Mouse (Mus musculus) midbrain, embryonic 12.5 days (tissue): Measurements from ENCODE around the gene Mark1. TPM values are rescaled to one million over a fixed set of nuclear protein-coding genes. Genes with fewer than 3 reads are reported as not detected.

Source experiments
- ATAC-seq: fragments of 200-750 bp; cut with Nextera tagmentation; 2 replicates; pipeline ENCODE4 v1.8.0; 2017; ENCODE audit warnings: low read depth, moderate TSS enrichment, moderate library complexity; ENCODE audit not compliant: low FRiP score
- H3K27ac ChIP-seq: fragments of 300-500 bp; sonication (generic); replicated peaks from 2 replicates; pipeline ENCODE4 v1.5.1; 2016; ENCODE audit warnings: mild to moderate bottlenecking
- H3K27me3 ChIP-seq: fragments of 300-500 bp; sonication (generic); 2 replicates; pipeline ENCODE4 v1.6.1; 2016; ENCODE audit warnings: mild to moderate bottlenecking
- H3K36me3 ChIP-seq: fragments of 300-500 bp; sonication (generic); 2 replicates; pipeline ENCODE4 v1.6.1; 2016
- H3K4me1 ChIP-seq: fragments of 300-500 bp; sonication (generic); 2 replicates; pipeline ENCODE4 v1.6.1; 2016
- H3K4me2 ChIP-seq: fragments of 300-500 bp; sonication (generic); replicated peaks from 2 replicates; pipeline ENCODE4 v1.6.1; 2016; ENCODE audit warnings: mild to moderate bottlenecking, moderate library complexity
- H3K4me3 ChIP-seq: fragments of 300-500 bp; sonication (generic); 2 replicates; pipeline ENCODE4 v1.5.1; 2016; ENCODE audit warnings: mild to moderate bottlenecking
- H3K9ac ChIP-seq: fragments of 300-500 bp; sonication (generic); replicated peaks from 2 replicates; pipeline ENCODE4 v1.6.1; 2016; ENCODE audit warnings: mild to moderate bottlenecking, moderate library complexity
- H3K9me3 ChIP-seq: fragments of 300-500 bp; sonication (generic); 2 replicates; pipeline ENCODE4 v1.6.1; 2016; ENCODE audit warnings: mild to moderate bottlenecking
- WGBS: fragments of 180-500 bp; shearing (Covaris S2); methylation state at CpG from one replicate; pipeline ENCODE4 v1.1.7; 2016; 5-methylcytosine and 5-hydroxymethylcytosine counted together
- polyA plus RNA-seq: library from polyadenylated mRNA; unstranded; fragments of >200 nt; fragmentation: Nextera tagmentation; extraction: Ambion mirVana; gene quantifications from 2 replicates; pipeline ENCODE4 v1.2.1, GENCODE M21; 2016

Mark1 gene
- polyA plus RNA-seq, 1 experiment from 2014 or later = 7.9 TPM

- peaks cover 72% of the 10 kb centered on the region for H3K36me3 ChIP-seq
- 85% methylated on average over 6 of the region's 6 CpGs for WGBS
Observed at GRCm38 (mm10) chr1:184911861-184912260, 87.5 kb downstream of the Mark1 start.

GRCm38 (mm10) chr1:184908558-184908957 is 90.8 kb downstream of the Mark1 start:
- Histone ChIP-seq H3K4me1 (peaks cover 14% of the 10 kb centered on the region), H3K36me3 (peaks cover 66% of the 10 kb centered on the region), H3K9me3 (no peaks in the 10 kb centered on the region), H3K27ac (no peak overlapping the region), H3K27me3 (no peaks in the 10 kb centered on the region), H3K4me3 (no peak overlapping the region), H3K4me2 (no peak overlapping the region), H3K9ac (no peak overlapping the region)
- WGBS = 84% methylated on average over 9 of the region's 9 CpGs
- ATAC-seq = no peak

More at GRCm38 (mm10) chr1:184911861-184912260, 87.5 kb downstream of the Mark1 start:
- Histone ChIP-seq H3K4me3 (no peak overlapping the region), H3K9me3 (no peaks in the 10 kb centered on the region), H3K4me2 (no peak overlapping the region), H3K27me3 (no peaks in the 10 kb centered on the region), H3K27ac (no peak overlapping the region), H3K4me1 (0 out of 2 replicates have a peak, but pooled peaks cover 2% of the 10 kb centered on the region), H3K9ac (no peak overlapping the region)
- no peak for ATAC-seq

DNA sequence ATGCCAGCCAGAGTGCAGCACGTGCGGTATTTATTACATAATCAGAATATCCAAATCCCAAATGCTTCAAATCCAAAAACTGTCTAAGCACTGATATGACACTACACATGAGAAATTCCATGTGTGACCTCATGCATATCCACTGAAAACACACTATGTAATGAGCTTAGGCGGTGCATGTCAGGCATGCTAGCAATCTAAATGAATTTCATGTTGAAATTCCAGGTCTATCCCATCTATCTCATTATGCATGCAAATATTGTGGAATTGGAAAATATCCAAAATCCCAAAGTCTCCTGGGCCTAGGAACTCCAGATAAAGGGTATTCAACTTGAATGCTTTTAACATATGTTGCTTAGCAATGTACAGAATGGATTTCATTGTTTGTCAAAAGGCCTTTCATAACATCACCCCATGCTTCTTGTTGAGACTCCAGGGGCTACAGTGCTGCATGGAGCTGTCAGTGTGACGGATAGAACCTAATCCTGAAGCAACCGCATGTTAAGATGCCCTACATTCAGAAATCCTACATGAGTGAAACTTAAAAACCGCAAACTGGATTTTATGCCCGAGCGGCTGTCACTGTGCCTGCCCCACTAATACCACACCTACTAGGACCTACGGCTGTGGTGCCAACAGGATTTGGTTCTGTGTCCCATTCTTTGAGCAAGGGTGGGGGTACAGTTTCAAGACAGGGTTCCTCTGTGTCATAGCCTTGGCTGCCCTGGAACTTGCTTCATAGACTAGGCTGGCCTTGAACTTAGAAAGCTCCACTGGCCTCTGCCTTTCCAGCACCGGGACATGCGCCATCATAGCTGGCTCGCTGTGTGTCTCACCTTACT is 93.2 kb downstream of the Mark1 start:
- ATAC-seq = peak; percentile 75
- H3K9me3 ChIP-seq = no peaks in the 10 kb centered on the region
- no peaks in the 10 kb centered on the region for H3K27me3 ChIP-seq
- H3K27ac ChIP-seq = peak overlapping the region; percentile 47
- peaks cover 14% of the 10 kb centered on the region for H3K4me1 ChIP-seq
- H3K4me2 ChIP-seq = no peak overlapping the region
- H3K36me3 ChIP-seq = peaks cover 59% of the 10 kb centered on the region
- no peak overlapping the region for H3K4me3 ChIP-seq
- WGBS = 71% methylated on average over 12 of the region's 12 CpGs
- H3K9ac ChIP-seq = no peak overlapping the region

DNA sequence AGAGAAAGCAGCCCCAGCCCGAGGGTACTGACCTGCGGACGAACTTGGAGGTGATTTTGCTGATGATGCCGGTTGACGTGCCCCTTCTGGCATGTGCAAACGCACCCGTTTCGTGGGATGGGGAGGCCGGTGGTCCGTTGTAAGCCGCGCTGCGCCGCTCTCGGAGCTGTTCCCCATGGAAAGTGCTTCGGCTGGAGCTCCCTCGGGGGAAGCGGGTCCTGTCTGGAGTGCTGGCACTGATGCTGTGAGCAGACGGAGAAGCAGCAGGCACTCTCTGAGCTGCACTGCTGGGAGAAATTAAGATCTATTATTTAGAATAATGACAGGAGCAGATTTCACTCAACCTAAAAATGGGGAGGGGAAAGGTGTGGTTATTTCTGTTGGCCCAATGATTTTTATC is 94.0 kb downstream of the Mark1 start:
- H3K9me3 ChIP-seq = no peaks in the 10 kb centered on the region
- H3K27me3 ChIP-seq = no peaks in the 10 kb centered on the region
- peaks cover 14% of the 10 kb centered on the region for H3K4me1 ChIP-seq
- no peak overlapping the region for H3K27ac ChIP-seq
- no peak overlapping the region for H3K4me2 ChIP-seq
- peaks cover 59% of the 10 kb centered on the region for H3K36me3 ChIP-seq
- H3K4me3 ChIP-seq = no peak overlapping the region
- WGBS = 72% methylated on average over 19 of the region's 19 CpGs
- no peak overlapping the region for H3K9ac ChIP-seq
- ATAC-seq = no peak

DNA sequence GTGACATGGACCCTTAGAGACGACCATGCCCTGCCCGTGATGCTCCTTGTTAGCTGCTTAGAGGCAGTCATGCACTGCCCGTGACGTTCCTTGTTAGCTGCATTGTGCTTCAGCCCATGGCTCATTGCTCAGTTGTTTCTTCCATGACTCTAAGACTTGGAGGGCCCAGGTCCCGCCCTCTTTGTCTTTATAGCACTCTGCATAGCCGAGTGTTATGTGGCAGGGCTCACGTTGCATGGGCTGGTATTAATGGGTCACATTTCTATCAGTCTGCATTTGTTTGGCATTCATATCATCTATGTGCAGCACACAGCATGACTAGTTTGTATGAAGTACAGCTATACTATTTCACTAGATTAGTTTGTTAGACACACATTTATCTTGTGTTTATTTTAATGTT is 95.7 kb downstream of the Mark1 start:
- no peaks in the 10 kb centered on the region for H3K9me3 ChIP-seq
- no peak overlapping the region for H3K4me2 ChIP-seq
- WGBS = 64% methylated on average over 7 of the region's 7 CpGs
- H3K27ac ChIP-seq = no peak overlapping the region
- no peaks in the 10 kb centered on the region for H3K27me3 ChIP-seq
- ATAC-seq = no peak
- H3K4me3 ChIP-seq = no peak overlapping the region
- H3K9ac ChIP-seq = no peak overlapping the region
- H3K36me3 ChIP-seq = peaks cover 62% of the 10 kb centered on the region
- H3K4me1 ChIP-seq = peaks cover 14% of the 10 kb centered on the region

DNA sequence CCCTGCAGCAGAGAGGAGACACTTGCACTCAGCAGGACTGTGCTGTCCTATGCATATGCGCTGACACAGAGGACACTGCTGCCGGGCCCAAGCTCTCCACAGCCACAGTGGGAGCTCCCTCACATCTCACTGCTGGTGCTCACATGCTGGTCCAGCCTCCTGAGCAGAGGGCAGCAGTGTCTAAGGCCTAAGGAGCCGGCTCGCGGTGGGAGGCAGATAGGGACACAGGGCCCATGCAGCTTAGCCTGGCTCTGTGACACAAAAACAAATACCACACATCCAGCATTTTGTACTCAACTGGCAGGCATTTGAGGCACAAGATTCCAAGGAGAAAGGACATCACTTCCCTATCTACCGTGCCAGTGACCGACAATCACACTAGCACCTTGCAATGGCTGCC is 96.5 kb downstream of the Mark1 start:
- no peak for ATAC-seq
- Histone ChIP-seq H3K27ac (0 out of 2 replicates have a peak overlapping the region, but pooled peaks have one; percentile 5), H3K27me3 (no peaks in the 10 kb centered on the region), H3K4me2 (no peak overlapping the region), H3K4me3 (no peak overlapping the region), H3K4me1 (peaks cover 14% of the 10 kb centered on the region), H3K9ac (no peak overlapping the region), H3K36me3 (peaks cover 59% of the 10 kb centered on the region), H3K9me3 (no peaks in the 10 kb centered on the region)
- WGBS = 53% methylated on average over 7 of the region's 7 CpGs

DNA sequence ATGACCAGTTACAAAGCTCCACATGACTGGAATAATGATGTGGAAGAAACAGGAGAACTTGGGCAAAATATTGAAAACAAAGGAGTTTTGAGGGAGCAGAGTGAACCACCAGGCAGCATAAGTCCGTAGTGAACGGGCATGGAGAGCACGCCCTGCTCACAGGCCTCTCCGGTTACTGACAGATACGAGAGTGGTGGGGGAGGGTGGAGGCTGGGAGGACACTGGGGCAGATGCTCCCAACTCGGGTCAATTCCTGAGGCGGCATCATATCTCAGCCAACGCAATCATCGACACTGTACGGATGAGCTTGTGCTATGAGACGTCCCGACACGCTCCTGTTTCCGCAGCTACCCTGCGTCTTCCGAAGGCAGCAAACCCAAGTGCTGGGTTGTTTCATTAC is 102.0 kb downstream of the Mark1 start:
- WGBS = 87% methylated on average over 16 of the region's 16 CpGs
- Histone ChIP-seq H3K27me3 (no peaks in the 10 kb centered on the region), H3K27ac (no peak overlapping the region), H3K9me3 (no peaks in the 10 kb centered on the region), H3K4me2 (no peak overlapping the region), H3K4me1 (no peaks in the 10 kb centered on the region), H3K9ac (no peak overlapping the region), H3K36me3 (peaks cover 41% of the 10 kb centered on the region), H3K4me3 (no peak overlapping the region)
- no peak for ATAC-seq

DNA sequence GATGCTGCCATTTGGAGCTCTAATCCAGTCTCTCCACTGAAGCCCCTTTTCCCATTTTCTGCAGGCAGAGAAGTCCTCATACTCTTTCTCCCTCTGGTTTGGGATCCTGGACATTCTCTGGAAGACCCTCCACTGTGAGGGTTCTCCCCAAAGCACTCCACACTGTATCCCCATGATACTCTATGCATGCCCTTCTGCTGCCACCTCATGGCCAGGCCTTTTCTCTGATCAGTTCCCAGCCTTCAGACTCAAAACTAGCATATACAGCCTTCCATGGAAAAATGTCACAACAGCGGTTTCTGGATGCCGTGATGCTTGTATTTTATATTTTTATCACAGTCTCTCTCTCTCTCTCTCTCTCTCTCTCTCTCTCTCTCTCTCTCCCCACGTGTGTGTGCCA is 107.4 kb downstream of the Mark1 start:
- Histone ChIP-seq H3K4me2 (no peak overlapping the region), H3K9me3 (no peaks in the 10 kb centered on the region), H3K27me3 (no peaks in the 10 kb centered on the region), H3K27ac (no peak overlapping the region), H3K36me3 (0 out of 2 replicates have a peak, but pooled peaks cover 5% of the 10 kb centered on the region), H3K4me3 (no peak overlapping the region), H3K4me1 (no peaks in the 10 kb centered on the region), H3K9ac (no peak overlapping the region)
- 85% methylated on average over 3 of the region's 3 CpGs for WGBS
- ATAC-seq = no peak

GRCm38 (mm10) chr1:184889454-184889853 is 109.9 kb downstream of the Mark1 start:
- WGBS = 92% methylated on average over 6 of the region's 6 CpGs
- no peaks in the 10 kb centered on the region; the same call in 1 of the 2 replicates for H3K27me3 ChIP-seq
- no peak overlapping the region for H3K27ac ChIP-seq
- H3K9me3 ChIP-seq = no peaks in the 10 kb centered on the region
- no peak for ATAC-seq
- no peaks in the 10 kb centered on the region for H3K36me3 ChIP-seq
- H3K9ac ChIP-seq = no peak overlapping the region
- H3K4me1 ChIP-seq = no peaks in the 10 kb centered on the region
- H3K4me3 ChIP-seq = no peak overlapping the region
- H3K4me2 ChIP-seq = no peak overlapping the region

GRCm38 (mm10) chr1:184886160-184886559 is 113.2 kb downstream of the Mark1 start:
- no peak for ATAC-seq
- Histone ChIP-seq H3K4me2 (no peak overlapping the region), H3K36me3 (no peaks in the 10 kb centered on the region), H3K4me1 (peaks cover 10% of the 10 kb centered on the region), H3K27ac (no peak overlapping the region), H3K9me3 (no peaks in the 10 kb centered on the region), H3K27me3 (peaks cover 30% of the 10 kb centered on the region), H3K4me3 (no peak overlapping the region), H3K9ac (no peak overlapping the region)
- WGBS = 73% methylated on average over 1 of the region's 1 CpGs

- peak; percentile 65 for ATAC-seq
- peaks cover 51% of the 10 kb centered on the region for H3K27me3 ChIP-seq
- H3K36me3 ChIP-seq = no peaks in the 10 kb centered on the region
- no peak within 1 kb of the TSS for H3K27ac ChIP-seq
- WGBS = 2% methylated on average over 72 of the region's 77 CpGs
- H3K4me3 ChIP-seq = peak within 1 kb of the TSS; percentile 46
- H3K4me2 ChIP-seq = peak within 1 kb of the TSS; percentile 74
- no peaks in the 10 kb centered on the region for H3K9me3 ChIP-seq
- peak within 1 kb of the TSS; percentile 44; the same call in 1 of the 2 replicates for H3K9ac ChIP-seq
- H3K4me1 ChIP-seq = peaks cover 10% of the 10 kb centered on the region
Observed at GRCm38 (mm10) chr1:184882281-184883268, 116.8 kb downstream of the Mark1 start, which contains the start of gene C130074G19Rik. Gene C130074G19Rik, minus strand, starts transcription at chr1:184883218.
